Mouse (Mus musculus): ENCODE data around the gene Apol10a.
"Not testable (repeated sequence)": the region's sequence is repeated elsewhere in the genome, so short reads cannot be mapped to it uniquely, and the experiment has no call there.

The Apol10a gene

DNA sequence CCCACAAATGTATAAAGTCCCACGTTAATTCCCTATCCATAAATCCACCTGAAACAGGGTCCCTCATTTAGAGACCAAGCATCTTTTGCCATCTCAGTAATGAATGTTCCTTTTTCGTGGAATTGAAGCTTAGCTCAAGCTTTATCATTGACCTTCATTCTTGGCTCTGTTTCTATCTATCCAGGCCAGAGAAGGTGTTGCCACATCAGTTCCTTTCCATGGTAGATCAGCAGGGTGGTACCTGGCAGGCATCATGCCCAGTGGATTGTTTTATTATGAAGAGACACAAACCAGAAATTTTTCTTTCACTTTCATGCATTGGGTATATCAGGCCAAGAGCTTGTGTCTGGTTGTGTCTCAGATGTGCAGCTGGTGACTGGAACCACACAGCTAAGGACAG, at the start of gene Apol10a:
Gene Apol10a (plus strand): TSS at position 355 of the 400 bp plus-strand sequence.
- DNase-seq (ENCODE audit: inconsistent ontology term), result not testable (repeated sequence)

DNA sequence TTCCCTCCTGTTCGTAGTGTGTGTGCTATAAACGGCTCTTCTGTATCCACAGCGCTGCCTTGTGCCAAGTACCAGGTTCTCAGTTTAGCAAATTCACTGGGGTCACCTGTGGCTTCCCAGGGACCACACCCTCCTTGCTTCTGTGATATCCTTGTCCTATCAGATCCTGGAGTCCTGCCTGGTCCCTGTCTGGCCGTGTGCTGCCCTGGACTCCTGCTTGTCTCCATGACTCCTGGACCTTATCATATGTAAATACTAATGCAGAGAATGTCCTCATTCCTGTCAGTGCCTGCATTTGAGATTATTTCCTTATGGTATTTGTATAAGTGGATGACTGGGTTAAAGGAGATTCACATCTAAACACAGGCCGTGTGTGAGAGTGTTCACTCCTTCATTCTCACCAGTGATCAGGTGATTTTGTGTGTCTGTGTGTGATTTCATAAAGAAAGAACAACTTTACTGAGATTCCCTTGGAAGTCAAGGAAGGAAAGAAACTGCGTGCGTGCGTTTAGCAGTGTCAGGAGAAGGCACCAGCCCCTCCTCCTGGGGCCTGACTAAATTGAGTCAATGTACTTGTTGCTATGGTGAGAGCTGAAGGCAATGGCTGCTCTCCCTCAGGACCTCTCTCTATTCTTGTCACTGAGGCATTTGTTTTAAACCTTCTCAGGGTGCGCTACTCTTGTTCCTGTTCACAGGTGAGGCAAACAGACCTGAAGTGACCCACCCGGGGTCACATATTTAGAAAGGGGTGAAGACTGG, 48.0 kb upstream of the Apol10a start:
- DNase-seq (ENCODE audit: inconsistent ontology term), result not testable (repeated sequence)

DNA sequence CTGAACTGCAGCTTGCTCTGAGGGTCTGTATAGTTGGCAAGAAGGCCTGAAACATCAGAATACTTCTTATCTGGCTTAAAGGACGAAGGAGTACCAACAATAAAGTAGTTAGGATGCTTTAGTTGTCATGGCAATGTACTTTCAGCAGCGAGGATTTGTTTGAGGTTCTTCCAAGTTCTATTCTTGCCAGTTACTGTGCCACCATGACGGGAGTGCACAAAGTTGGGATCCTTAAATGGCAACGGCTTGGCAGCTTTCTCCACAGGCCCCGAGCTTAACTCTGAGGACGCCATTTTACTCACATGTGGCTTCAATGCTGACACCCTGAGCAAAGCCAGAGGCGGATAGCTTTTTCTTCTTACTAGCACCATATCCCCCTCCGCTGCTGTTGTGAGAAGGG, 32.1 kb upstream of the Apol10a start:
- not testable (repeated sequence) for DNase-seq (ENCODE audit: inconsistent ontology term)

GRCm38 (mm10) chr15:77445668-77446067, 31.2 kb upstream of the Apol10a start:
- DNase-seq (ENCODE audit: inconsistent ontology term), result not testable (repeated sequence)

DNA sequence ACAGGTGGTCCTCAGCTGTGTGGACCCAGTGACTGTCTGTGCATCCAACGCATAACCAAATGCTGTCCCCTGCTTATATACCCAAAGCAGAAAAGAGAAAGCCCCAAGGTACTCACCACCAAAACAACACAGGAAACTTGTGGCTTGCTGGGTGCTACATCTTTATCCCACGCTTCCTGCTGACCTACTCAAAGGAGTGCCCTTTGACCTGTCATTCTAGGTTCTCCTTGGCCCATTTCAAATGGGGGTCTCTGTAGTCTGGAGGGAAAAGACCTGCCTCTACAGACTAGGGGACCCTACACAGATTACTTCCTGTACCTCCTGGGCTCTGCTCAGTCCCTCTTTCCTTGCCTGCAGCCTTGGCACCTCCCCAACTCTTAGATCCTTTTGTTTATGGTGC, 29.5 kb upstream of the Apol10a start, which contains the start of gene Apol7b:
Gene Apol7b (minus strand): TSS at position 101 of the 400 bp plus-strand sequence.
- not testable (repeated sequence) for DNase-seq (ENCODE audit: inconsistent ontology term)

DNA sequence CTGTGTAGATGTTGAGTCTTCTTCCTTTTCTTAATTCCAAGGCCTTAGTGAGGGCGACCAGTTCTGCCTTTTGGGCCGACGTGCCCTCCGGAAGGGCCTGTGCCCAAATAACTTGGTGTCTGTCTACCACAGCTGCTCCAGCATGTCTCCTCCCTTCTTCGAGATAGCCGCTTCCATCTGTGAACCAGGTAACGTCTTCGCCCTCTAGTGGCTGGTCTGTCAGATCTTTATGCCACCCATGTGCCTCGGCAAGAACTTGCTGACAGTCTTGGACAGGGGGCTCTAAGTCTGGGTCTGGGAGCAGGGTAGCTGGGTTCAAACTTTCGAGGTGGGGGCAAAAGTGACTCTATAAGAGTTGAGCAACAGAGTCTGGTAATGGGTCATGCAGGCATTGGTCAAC, 26.9 kb upstream of the Apol10a start:
- peak; percentile 9 for DNase-seq (ENCODE audit: inconsistent ontology term)

GRCm38 (mm10) chr15:77474699-77475390, 2.0 kb upstream of the Apol10a start:
- not testable (repeated sequence) for DNase-seq (ENCODE audit: inconsistent ontology term)

- DNase-seq (ENCODE audit: inconsistent ontology term), result no peak
Observed at GRCm38 (mm10) chr15:77482140-77482794, 5.4 kb downstream of the Apol10a start.

DNA sequence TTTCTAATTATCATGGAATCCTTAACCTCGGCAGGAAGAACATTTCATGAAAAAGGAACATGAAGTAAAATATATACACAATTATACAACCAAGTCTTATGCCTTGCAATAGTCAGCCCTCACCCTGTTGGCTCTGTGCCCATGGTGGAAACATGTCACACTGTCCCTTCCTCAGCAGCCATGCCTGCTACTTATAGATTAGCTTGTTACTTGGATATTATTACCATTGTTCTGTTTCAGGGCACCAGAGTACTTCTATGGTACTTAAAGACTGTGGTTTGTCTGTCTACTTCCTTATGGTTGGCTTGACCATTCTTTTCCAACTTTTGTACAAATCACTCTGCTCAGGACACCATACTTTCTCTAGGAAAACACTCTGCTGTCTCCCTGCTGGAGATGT, 16.3 kb downstream of the Apol10a start:
- not testable (repeated sequence) for DNase-seq (ENCODE audit: inconsistent ontology term)

GRCm38 (mm10) chr15:77494694-77495093, 17.8 kb downstream of the Apol10a start:
- DNase-seq (ENCODE audit: inconsistent ontology term), result not testable (repeated sequence)

GRCm38 (mm10) chr15:77507966-77508365, 31.1 kb downstream of the Apol10a start, which contains the start of gene Apol11a:
Gene Apol11a (plus strand): TSS chr15:77508271.
- not testable (repeated sequence) for DNase-seq (ENCODE audit: inconsistent ontology term)

- not testable (repeated sequence) for DNase-seq (ENCODE audit: inconsistent ontology term)
Observed at GRCm38 (mm10) chr15:77520596-77520995, 43.7 kb downstream of the Apol10a start.

- peak; percentile 20 for DNase-seq (ENCODE audit: inconsistent ontology term)
Observed at GRCm38 (mm10) chr15:77523186-77523843, 46.5 kb downstream of the Apol10a start.

GRCm38 (mm10) chr15:77533216-77533615, 56.4 kb downstream of the Apol10a start, which contains the start of gene Apol7c:
Gene Apol7c (minus strand): TSS chr15:77533316.
- no peak for DNase-seq (ENCODE audit: inconsistent ontology term)

GRCm38 (mm10) chr15:77539221-77539620, 62.4 kb downstream of the Apol10a start:
- DNase-seq (ENCODE audit: inconsistent ontology term), result not testable (repeated sequence)

Data from Muller cell, postnatal 12 days (primary cell).